Mouse (Mus musculus) megakaryocyte, embryonic 14.5 days (primary cell): ENCODE measurements at regions not wholly inside any gene's neighbourhood (a gene's known extent, or its start where the extent isn't known, plus 50 kb on each side); places are given as distances from the start of the nearest gene placed in this dataset.

Experiments
- H3K27me3 ChIP-seq: replicated peaks from 2 replicates; pipeline ENCODE3; 2012; ENCODE audit warnings: inconsistent platforms
- H3K36me3 ChIP-seq: replicated peaks from 2 replicates; pipeline ENCODE3; 2012; ENCODE audit warnings: low read length, inconsistent platforms, mixed read lengths
- H3K4me1 ChIP-seq: 2 replicates; pipeline ENCODE4 v1.6.1; 2012; ENCODE audit warnings: inconsistent platforms
- H3K4me3 ChIP-seq: replicated peaks from 2 replicates; pipeline ENCODE3; 2012; ENCODE audit warnings: moderate library complexity, mild to moderate bottlenecking, inconsistent platforms
- H3K9me3 ChIP-seq: 2 replicates; pipeline ENCODE4 v1.6.1; 2012; ENCODE audit warnings: inconsistent platforms
- FLI1 ChIP-seq: IDR thresholded peaks from 2 replicates; pipeline ENCODE4 v1.6.1; 2012; ENCODE audit warnings: low read length, inconsistent platforms, mixed read lengths
- GATA1 ChIP-seq: IDR thresholded peaks from 3 replicates; pipeline ENCODE4 v1.6.1; 2012; ENCODE audit warnings: mixed read lengths, low read length, inconsistent platforms, borderline replicate concordance

DNA sequence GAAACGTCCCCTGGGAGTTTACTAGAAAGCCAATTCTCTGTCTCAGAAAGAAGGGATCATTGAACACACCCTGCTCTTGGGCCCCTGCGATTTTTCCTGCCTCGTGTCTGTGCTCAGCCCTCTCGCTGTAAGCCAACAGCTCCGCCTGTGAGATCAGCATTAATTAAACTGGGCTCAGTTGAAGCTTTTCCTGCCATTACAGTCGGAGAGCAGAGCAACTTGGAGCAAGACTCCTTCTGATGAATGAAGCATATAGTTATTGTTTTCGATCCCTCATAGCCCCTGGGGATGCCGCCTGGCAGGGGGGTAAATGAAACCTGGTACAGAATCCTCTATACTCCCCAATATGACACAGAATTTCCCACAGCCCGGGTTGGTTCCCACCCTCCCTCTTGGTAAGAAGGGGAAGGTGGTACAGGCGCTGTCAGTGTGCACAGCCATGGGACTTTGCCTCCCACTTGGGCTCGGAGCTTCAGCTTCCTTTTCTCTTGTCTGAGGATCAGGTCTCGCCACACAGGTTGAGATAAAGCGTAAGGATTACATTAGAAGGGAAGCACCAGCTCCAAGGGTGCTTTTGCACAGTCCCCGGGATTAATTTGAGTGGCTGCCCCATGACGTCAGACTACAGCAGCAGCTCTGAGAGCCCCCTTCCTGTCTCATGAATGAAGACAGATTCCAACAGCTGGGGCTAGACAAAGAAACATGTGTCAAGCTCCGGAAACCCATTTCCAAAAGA is 257.1 kb downstream of the Mycn start:
- TF ChIP-seq FLI1 (no peak), GATA1 (no peak)
- Histone ChIP-seq H3K4me1 (peaks cover 44% of the 10 kb centered on the region), H3K4me3 (no peak overlapping the region)

DNA sequence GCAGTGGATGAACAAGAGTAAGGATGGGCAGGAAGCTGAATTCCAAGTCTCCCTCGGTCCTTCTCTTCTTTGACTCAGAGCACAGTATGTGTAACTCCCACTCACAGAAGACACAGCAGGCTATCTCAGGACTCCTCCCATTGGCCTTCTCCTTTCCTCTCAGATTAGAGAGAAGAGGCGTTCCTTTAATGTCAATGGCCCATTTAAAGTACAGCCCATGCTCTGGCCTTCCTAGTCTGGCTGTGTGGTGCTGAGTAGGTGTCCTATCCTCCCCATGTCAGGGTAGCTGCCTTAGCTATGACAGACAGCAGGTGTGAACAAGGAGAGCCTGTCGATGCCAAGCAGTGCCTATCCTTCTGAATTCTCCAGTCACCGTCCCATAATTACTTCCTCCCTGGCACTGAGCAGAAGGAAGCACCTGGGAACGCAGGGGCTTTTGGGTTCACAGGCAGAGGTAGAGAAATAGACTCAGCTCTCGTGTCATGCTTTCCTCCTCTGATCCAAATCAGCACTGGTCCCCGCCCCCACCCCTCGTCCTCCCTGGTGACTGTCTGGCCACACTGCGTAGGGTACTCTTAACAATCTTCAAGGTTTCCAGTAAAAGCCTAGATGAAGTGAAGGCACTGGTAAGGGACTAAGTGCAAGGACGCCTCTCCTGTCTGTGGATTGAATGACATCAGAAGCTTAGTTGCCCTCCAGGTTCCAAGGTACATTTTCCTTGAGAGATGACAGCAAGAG is 257.8 kb downstream of the Mycn start:
- Histone ChIP-seq H3K9me3 (no peaks in the 10 kb centered on the region), H3K27me3 (peaks cover 16% of the 10 kb centered on the region), H3K4me1 (peaks cover 44% of the 10 kb centered on the region), H3K36me3 (no peaks in the 10 kb centered on the region), H3K4me3 (no peak overlapping the region)
- TF ChIP-seq FLI1 (no peak), GATA1 (no peak)

More for the DNA sequence above, 257.1 kb downstream of the Mycn start:
- Histone ChIP-seq H3K9me3 (no peaks in the 10 kb centered on the region), H3K36me3 (no peaks in the 10 kb centered on the region), H3K27me3 (peaks cover 15% of the 10 kb centered on the region)

DNA sequence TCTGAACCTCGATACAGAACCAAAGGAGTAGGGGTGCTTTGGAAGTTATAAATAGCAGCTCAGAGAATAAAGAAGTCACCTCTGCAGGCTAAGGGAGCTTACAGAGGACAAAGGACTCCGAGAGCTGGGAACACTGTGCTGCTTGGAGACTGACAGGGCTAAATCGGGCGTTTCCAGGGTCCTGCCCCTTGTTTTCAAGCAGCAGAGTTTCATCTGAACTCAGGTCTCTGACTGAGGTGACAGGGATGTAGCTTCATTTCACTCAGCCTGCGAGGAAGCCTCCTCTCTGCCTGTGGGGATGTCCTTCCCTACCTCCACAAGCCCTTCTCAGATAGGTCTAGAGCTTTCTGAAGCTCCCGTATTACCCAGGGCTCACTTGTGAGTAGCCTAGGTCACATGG is 260.6 kb downstream of the Mycn start:
- H3K4me3 ChIP-seq: no peak overlapping the region
- peaks cover 17% of the 10 kb centered on the region for H3K27me3 ChIP-seq
- H3K9me3 ChIP-seq: no peaks in the 10 kb centered on the region
- peaks cover 52% of the 10 kb centered on the region for H3K4me1 ChIP-seq
- no peaks in the 10 kb centered on the region for H3K36me3 ChIP-seq
- no peak for TF ChIP-seq GATA1
- no peak for TF ChIP-seq FLI1

DNA sequence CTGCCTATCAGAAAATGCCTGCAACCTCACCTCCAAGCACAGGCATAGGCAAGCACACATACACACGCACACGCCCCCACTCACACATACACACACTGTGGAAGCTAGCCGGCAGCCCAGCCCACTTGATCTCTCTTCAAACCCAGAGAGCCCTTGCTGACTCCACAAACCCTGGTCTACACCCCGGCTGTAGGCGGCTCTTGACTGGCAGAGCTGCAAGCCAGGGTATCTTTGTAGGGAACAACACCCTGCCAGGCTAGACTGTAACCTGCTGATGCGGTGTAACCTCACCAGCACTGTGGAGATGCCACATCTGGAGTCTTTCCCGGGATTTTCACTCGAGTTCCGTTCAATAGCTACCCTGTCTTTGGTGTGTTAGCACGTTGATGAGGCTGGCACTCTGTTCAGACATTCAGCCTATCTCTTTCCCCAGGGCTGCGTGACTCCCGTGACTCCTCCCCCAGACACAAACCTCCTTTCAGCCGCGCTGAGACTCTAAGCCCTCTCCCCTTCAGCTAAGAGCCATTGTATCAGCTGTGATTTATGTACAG is 261.3 kb downstream of the Mycn start:
- Histone ChIP-seq H3K27me3 (peaks cover 17% of the 10 kb centered on the region), H3K36me3 (no peaks in the 10 kb centered on the region), H3K9me3 (no peaks in the 10 kb centered on the region), H3K4me1 (peaks cover 45% of the 10 kb centered on the region), H3K4me3 (no peak overlapping the region)
- TF ChIP-seq GATA1: no peak

DNA sequence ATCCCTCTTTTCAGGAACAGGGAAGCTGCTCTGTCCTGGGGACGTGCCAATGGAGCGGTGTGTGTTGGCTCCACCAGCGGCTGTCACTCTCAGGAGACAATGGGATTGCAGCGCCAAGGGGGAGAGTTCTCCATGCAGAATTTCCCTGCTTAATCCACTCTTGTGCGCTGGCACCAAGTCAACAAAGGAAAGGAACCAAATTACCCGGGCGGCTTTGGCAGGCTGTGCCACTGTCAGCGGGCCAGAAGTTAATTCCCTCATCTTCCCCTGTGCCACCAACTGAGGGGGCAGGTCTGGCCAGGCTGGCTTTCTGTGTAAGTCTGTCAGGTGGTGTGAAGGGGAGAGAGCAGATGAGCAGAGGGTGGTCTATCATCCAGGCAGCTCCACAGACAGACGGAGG is 265.0 kb downstream of the Mycn start:
- H3K27me3 ChIP-seq: peaks cover 11% of the 10 kb centered on the region
- H3K9me3 ChIP-seq: no peaks in the 10 kb centered on the region
- TF ChIP-seq FLI1 (no peak), GATA1 (no peak)
- no peak overlapping the region for H3K4me3 ChIP-seq
- no peaks in the 10 kb centered on the region for H3K36me3 ChIP-seq
- H3K4me1 ChIP-seq: peaks cover 17% of the 10 kb centered on the region

DNA sequence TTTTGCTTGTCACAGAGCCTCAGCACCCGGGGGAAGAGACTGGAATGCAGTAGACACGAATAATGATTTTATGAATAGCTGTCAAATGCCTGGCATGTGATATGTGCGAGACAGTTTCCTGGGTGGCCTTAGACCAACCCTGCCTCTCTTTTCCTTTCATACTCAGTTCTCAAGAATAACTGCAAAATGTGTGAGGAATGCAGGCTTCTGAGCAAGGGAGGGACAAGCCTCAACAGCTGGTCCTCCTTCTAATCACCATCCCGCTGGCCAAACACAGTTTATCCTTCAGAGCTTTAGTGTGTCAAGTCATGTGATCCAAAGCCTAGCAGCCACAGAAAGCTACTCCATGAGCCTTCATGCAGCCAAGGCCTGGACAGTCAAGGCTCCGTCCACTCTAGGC is 271.8 kb downstream of the Mycn start:
- no peaks in the 10 kb centered on the region for H3K36me3 ChIP-seq
- TF ChIP-seq GATA1: no peak
- no peak for TF ChIP-seq FLI1
- H3K4me3 ChIP-seq: no peak overlapping the region

DNA sequence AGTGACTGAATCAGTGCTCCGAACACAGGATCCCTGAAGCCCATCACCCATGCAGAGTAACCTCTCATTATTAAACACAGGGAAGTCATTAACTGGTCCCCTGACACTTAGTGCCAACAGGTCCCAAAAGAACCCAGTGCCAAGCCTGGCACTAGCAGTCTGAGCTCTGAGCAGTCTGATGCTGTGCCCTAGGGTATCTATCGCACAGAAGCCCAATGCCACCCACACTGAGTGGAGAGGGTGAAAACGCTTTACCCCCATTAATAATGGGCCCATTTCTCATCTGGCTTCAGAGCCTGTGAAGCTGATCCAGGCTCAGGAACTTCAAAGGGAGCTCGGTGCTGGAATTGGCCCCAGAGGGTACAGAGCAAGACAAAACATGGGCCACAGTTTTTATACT is 272.8 kb downstream of the Mycn start:
- Histone ChIP-seq H3K27me3 (peaks cover 1% of the 10 kb centered on the region), H3K4me1 (peaks cover 9% of the 10 kb centered on the region), H3K4me3 (no peak overlapping the region), H3K9me3 (0 out of 2 replicates have a peak, but pooled peaks cover under 1% of the 10 kb centered on the region), H3K36me3 (no peaks in the 10 kb centered on the region)
- no peak for TF ChIP-seq FLI1
- TF ChIP-seq GATA1: no peak

More for the DNA sequence above, 271.8 kb downstream of the Mycn start:
- Histone ChIP-seq H3K9me3 (no peaks in the 10 kb centered on the region), H3K27me3 (peaks cover 1% of the 10 kb centered on the region), H3K4me1 (peaks cover 9% of the 10 kb centered on the region)

DNA sequence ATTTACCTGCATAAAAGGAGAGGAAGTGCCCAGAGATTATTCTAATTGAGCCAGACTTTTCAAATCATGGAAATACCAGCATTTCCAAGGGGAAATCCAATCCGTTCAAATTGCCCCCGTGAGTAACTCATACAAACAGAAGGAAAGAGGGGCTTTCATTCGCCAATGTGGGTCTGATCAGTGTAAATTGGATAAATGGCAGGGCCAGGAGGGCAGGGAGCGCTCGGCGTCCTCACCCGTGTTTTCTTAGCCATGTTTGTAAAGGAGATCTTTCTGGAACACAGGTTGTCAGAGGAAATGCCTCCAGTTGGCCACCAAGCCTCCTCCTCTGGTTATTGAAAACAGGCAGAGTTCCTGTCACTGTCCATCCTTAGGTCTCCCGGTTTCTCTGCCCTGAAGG is 286.1 kb downstream of the Mycn start:
- Histone ChIP-seq H3K4me3 (no peak overlapping the region), H3K9me3 (peaks cover 23% of the 10 kb centered on the region), H3K27me3 (no peaks in the 10 kb centered on the region), H3K36me3 (peaks cover 12% of the 10 kb centered on the region), H3K4me1 (peaks cover 25% of the 10 kb centered on the region)
- TF ChIP-seq FLI1 (no peak), GATA1 (no peak)

DNA sequence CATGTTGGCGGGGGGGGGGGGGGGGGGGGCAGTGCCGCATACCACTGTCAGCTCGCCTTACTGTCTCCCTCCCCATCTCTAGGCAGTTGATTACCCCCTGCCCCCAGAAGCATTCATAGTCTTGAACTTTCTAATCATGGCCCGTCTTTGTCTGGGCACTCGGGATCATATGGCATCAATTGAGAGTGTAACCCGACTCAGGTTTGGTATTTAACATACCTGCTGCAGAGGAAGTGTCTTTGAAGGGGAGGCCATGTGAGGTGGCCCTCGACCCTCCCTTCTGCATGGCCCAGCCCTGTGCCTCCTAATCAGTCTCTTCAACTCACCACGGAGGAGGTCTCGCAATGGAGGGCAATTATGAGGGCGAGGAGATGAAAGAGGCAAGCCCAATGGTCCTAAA is 286.5 kb downstream of the Mycn start:
- peaks cover 23% of the 10 kb centered on the region for H3K9me3 ChIP-seq
- no peaks in the 10 kb centered on the region for H3K27me3 ChIP-seq
- H3K36me3 ChIP-seq: peaks cover 12% of the 10 kb centered on the region
- no peak overlapping the region for H3K4me3 ChIP-seq
- H3K4me1 ChIP-seq: peaks cover 29% of the 10 kb centered on the region
- TF ChIP-seq GATA1 (no peak), FLI1 (no peak)

DNA sequence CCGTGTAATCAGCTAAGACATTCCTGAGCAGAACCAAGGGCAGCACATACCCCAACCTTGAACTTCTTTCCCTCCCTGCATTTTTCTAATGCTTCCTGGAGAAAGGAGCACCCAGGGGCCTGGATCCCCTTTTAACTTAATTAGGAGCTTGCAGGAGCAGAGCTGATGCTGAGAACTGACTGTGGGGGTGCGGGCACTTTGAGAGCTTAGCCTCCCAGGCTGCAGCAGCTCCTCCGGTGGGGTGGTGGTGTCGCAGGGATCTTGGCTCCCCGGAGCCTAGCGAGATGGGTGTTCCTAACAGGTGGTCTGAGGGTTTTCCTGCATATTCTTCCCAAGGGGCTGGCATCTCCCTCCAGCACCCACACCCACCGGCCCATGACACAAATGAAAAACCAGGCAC is 289.4 kb downstream of the Mycn start:
- peaks cover 13% of the 10 kb centered on the region; the same call in 1 of the 2 replicates for H3K9me3 ChIP-seq
- no peaks in the 10 kb centered on the region for H3K27me3 ChIP-seq
- H3K4me3 ChIP-seq: no peak overlapping the region
- peaks cover 50% of the 10 kb centered on the region for H3K4me1 ChIP-seq
- peaks cover 7% of the 10 kb centered on the region for H3K36me3 ChIP-seq
- TF ChIP-seq GATA1 (no peak), FLI1 (no peak)
